Mouse (Mus musculus) yolk sac, embryonic 10.5 days (tissue): Measurements from ENCODE around the gene Avpr2.
A peak's percentile ranks its signal among the peaks of the same experiment; 100 is the strongest.

Experiments
- DNase-seq: peaks from one replicate; pipeline ENCODE4 v3.0.0-alpha.2; 2017; ENCODE audit warnings: low spot score

The Avpr2 gene

DNA sequence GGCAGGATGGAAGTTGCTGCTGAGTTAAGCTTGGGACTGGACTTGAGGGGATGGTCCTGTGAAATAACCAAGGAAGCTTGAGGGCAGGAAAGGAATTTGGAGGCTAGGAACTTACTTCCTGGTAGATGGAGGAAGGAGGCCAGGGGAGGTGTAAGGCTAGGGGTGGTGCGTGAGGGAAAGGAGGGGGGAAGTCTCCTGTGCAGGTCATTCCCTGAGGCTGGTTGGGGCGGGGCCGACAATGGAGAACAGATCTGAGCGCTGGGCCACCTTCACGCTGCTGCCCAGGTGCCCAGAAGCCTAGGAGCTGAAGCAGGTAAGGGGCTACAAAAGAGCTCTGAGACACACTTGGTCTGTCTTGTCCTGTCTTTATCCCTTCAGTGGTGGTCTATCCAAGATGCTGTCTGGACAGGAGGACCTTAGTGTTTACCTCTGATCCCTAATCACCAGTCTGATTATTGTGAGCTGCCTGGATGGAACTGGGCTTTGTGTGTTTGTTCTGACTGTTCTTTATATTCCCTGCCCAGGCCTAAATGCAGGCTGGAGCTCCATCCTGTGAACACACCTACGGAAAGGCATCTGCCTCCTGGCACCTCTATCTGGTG, at the start of gene Avpr2:
Avpr2 (plus strand) TSS at position 552 of the 602 bp plus-strand sequence.
- DNase-seq = no peak

DNA sequence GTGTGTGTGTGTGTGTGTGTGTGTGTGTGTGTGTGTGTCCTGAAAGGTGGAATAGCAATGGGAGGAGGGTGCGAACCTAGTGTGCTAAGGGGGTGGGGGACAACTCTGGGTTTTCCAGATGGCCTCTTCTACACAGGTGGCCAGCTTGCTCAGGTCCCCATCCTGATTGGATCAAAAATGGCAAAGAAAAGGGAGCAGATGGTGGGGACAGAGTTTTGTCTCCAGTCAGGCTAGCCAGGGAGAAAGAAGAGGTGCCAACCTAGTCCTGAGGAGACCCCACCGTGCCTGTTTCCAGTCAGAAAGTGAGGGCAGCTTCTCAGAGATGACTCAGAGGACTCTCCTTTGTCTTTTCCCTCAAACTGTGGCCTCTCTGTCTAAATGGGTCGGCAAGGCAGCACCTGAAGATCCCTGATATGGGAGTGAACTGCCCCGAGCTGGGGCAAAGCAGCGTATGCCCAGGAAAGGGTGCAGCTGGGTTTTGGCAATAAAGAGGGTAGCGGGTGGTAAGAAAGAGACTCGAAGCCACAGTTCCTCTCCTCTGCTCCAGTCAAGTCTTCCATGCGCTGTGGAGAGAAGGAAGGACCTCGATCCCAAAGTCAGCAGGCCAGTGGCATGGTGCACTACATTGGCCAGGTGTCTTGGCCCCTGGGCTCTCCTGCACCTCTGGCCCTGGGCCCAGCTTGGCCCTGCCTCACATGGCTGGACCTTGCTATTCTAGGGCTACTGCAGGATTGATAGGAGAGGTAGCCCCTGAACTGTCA, 37.4 kb upstream of the Avpr2 start:
- no peak for DNase-seq

DNA sequence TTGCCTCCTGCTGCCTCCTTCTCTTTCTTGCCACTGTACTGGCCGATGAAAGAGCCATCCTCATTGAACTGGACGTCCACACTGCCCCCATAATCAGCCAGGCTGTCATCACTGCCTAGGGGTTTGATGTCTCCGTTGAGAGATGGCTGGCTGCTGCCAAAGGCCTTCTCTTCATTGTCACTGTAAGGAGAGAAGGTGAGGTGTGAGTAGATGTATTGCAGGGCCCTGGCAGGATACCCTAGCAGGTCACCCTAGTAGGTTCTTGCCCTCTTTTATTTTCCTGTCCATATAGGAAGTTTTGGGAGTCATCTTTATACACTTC, 36.9 kb upstream of the Avpr2 start:
- no peak for DNase-seq

DNA sequence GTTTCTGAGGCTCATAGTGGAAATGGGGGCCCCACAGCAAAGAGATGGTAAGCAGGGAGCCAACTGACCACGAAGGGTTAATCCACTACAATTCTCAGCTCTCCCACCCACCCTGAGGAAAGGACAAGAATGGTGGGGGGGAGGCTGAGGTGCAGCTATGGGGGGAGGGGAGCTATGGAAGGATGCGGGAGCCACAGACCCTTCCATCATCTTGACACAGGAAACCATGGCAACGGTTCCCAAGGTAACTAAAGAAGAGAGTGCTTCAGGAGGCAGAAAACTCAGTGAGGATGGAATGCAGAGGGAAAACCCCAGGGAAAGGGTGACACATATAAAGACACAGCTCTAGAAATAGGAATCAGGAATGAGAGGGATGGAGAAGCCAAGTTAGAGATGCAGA, 27.2 kb upstream of the Avpr2 start:
- no peak for DNase-seq

DNA sequence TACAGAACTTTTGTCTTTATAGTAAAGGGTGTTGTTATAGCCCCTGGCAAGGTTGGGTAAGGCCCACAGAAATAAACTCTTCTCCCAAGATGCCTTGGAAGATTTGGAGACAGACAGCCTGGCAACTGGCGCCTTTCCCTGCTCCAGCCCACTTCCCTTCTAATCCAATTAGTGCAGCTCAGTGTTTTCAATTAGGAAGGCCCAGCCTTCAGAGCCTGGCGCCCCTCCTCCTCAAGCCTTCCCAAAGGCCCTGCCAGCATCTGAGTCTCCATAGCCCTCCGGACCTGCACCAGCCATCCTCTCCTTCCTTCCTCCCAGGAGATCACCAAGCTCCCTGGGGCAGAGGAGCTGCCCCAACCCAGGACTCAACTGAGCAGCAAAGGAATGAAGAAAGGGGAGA, 24.6 kb upstream of the Avpr2 start:
- no peak for DNase-seq

DNA sequence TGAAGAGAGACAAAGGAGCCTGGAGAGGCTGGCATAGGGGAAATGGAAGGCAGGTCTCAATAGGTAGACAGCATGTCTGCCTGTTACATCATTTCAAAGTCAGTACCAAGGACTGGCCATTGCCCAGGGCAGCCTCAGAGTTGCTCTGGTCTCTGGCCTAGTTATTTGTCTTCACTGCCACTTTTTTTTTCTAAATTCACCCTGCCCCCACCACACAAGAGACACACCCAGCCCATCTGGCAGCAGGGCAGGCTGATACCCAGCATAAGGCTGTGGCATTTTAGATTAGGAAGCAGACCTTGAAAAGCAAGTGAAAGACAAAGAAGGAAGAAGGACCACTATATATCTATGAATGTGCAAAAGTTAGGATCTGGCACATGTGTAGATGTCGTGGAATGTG, 24.1 kb upstream of the Avpr2 start:
- no peak for DNase-seq

DNA sequence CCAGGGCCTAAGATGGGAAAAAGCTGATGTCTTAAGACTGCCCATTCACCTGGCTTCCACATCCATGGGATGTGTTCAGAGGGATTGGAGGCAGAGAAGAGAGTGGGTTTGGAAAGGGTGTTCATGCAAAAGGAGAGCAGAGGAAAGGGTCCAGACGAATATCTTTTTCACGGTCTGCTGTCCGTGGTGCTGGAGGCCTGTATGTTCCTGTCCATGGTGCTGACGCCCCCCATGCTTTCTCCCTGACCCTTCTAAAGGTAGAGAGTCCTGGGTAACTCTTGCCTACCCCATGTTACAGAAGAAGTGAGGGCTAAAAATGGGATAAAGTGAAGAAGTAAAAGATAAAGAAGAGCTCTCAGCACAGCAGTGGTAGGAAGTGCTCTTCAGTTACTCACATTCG, 22.6 kb upstream of the Avpr2 start:
- peak; percentile 3 for DNase-seq

DNA sequence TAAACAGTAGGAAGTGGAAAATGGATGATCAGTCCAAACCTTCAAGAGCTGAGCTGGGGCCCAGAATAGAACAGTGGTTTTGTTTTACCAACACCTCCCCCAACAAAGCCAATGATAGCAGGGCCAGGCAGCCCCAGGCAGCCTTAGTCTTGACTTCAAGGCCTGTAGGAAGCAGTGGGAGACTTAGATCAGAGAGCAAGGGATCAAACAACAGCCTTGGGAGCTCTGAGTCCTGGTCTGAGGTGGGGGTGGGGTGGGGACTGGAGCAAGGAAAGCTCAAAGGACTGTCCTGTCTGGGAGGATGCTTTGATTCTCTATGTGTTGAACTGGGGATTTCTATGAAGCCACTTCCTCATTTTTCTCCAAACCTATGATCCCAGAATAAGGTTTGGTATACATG, 20.4 kb upstream of the Avpr2 start:
- no peak for DNase-seq

DNA sequence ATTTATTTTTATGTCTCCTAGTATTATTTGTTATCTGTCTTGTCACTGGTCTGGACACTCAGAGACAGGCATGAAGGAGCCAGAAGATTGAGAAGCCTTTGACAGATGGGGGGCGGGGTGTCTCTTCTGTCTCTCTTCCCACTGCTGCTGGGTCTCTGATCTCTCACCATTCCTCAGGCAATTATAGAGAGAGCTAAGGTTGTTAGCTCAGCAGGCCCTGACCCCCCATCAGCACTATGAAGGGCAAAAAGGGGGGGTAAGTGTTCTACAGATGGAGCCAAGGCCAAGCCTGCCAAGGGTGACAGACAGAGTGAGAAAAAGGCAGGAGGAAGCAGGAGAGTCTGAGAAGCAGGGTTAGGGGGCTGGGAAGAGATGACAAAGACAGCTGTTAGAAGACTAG, 19.9 kb upstream of the Avpr2 start:
- no peak for DNase-seq

DNA sequence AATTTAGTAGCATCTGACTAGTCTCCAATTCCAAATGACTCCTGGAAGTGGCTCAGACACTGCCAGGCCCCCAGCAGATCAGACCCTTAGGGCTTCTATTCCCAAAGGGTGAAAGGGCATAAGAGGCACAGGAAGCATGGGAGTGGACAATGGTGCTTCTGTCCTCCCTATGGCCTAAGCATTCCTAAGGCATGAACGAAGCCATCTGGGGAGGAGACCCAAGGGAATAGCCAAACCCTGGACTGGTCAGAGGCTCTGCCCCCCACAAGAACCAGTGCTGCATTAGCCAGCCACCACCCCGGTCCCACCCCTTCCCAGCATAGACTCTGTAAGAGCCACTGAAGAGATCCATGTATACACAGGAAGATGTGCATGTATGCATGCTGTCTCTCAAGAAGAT, 16.0 kb upstream of the Avpr2 start:
- DNase-seq = no peak

DNA sequence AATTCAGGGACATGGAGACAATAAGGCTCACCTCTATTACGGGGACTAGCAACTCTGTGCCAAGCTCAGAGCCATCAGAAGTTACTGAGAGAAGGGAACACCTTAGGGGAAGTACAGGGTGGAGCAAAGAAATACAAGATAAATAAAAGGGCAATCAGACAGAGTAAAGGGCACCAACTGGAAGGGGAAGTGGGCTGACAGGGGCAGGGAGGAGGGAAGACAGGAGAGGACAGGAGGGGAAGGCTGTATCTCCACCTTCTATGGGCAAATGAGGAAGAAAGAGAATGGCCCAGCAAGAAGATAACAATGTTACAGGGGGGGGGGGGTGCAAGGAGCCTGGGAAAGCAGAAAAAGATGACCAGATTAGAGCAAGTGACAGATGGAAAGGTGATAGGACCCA, 14.9 kb upstream of the Avpr2 start:
- no peak for DNase-seq

DNA sequence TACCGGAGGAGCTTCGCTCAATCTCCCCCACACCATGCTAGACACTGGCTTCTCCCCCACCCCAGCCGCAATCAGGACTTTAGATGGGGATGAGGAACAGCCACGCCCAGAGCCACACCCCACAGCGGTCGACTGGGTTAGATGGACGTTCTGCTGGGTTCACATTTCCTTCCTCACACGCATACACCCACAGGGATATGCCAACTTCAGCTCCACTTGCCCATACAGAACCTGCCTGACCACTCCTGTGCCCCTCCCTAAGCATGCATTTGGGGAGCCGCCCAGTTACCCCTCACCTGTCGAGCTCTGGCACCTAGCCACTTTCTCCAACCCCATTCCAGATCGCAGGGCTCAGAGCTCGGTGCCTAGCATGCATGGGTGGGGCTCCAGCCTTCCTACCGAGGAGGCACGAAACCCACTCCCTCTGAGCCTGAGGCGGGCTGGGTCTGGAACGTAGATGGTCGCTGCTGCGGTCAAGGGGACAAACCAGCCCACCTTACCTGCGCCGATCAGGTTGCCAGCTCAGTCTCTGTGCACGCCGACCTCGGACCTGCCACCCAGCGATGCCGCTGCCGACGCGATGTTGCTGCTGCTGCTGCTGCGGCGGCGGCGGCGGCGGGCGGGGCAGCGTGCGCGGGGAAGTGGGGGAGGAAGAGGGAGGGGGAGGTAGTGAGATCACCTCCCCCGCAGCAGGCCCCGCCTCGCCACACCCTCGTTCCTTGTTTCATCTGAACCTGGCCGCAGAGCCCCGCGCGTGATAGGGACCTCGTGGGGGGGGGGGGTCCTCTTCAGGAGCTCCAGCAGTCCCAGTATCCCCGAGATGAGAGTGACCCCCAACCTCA, 11.5 kb upstream of the Avpr2 start:
- peak; percentile 4 for DNase-seq

DNA sequence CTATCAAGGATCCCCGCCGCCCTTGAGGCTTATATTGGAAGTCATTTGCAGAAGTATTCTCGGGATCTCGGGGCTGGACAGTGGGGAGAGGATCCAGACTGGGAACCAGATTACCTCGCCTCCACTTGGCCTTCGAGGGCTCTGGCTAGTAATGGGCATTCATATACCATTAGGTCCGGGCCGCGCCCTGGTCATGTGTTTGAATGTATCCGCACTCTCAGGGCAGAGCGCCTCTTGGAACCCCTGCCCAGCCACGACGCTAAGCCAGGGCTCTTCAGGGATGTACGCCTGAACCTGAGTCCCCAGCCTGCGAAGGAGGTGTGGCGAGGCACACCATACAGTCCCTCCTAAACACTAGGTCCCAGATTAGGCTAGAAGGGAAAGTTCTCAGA, 10.9 kb upstream of the Avpr2 start:
- DNase-seq = no peak

DNA sequence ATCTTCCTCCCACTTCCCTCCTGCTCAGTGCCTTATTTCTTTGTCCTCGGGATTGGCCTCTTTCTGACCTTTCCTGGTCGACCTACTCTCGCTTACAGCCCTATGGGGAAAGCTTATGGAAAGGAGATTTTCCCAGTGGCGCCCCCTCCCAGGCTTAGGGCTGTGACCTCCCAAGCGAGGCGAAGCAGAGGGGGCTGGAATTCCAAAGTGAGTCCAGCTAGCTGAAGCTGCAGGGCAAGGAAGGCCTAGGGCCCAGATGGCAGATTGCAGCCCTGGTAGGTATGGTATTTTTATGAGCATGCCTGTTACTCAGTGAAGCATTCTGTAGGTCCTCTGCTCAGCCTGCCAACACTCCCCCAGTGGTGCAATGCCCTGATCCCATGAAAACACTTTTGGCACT, 10.4 kb upstream of the Avpr2 start:
- DNase-seq = no peak

DNA sequence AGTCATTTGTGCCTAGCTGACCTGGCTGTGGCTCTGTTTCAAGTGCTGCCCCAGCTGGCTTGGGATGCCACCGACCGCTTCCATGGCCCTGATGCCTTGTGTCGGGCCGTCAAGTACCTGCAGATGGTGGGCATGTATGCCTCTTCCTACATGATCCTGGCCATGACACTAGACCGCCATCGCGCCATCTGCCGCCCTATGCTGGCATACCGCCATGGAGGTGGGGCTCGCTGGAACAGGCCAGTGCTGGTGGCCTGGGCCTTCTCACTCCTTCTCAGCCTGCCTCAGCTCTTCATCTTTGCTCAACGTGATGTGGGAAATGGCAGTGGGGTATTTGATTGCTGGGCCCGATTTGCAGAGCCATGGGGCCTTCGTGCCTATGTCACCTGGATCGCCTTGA, 931 bp downstream of the Avpr2 start:
- no peak for DNase-seq

DNA sequence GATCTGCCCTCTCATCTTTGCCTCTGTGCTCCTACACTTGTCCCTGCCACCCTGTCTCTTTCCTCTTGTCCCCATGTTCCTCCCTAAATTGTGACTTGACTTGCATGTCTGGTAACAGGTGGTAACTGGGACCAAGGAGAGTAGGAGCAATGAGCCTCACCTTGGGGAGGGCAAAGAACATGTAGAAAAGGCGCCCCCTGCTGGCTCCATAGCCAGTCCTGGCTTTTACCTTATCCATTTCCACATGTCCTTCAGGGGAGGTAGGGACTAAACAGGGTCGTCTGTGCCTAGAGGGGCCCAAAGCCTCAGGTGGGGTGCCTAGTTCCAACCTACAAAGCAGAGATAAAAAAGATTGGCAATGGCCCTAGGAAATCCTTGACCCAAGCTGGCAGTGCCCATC, 3.8 kb downstream of the Avpr2 start, which contains the start of gene L1cam:
L1cam (minus strand) TSS at position 387 of the 400 bp plus-strand sequence.
- no peak for DNase-seq

DNA sequence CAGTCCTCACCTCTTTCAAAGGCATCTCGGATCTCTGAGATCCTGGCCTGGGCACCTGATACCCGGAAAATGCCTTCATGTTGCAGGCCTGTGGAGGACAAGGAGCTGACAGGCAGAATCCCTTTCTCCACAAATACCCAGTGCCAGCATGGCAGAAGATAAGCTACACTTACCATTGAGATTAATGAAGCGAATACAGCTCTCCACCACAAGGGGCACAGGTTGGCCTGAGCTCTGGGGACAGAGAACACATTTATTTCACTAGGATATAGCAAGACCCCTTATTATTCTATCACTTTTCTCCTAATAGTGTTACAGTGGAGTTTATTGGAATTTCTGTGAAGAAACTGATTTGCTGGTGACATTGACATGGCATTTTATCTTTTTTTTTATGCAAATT, 6.1 kb downstream of the Avpr2 start:
- no peak for DNase-seq

DNA sequence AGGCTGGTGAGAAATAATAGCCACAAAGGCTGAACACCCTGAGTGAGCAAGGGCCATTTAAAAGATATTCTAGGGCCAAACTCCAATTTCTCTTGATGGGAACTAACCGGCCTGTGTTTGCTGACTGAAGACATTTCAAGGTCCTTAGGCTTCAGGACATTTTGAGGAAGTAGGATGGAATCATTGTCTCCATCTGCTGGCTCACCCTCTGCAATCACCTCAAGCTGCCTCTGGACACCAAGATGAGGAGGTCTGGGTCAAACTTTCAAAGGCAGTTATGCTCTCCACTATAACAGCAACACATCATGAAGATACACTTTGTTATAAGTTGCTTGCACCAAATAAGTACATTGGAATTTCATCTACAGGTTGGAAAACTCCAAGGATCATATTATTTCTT, 18.1 kb downstream of the Avpr2 start:
- DNase-seq = no peak

DNA sequence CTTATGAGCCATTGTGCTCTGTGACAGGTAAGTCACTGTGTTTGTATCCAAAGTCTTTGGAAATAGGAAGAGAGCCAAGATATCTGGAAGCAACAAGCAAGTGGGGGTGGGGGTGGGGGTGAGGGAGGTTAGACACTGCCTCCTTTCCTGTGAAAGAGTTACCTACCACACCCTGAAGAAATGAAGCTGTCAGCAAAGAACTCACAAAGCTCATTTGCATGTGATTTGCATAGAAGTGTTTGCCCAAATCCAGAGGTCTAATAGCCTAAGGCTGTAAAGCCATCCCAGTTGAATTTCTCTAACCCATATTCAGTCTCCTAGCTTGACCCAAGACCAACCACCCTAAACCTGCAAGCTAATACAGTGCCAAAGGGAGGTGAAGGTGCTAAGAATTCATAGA, 18.5 kb downstream of the Avpr2 start:
- no peak for DNase-seq

DNA sequence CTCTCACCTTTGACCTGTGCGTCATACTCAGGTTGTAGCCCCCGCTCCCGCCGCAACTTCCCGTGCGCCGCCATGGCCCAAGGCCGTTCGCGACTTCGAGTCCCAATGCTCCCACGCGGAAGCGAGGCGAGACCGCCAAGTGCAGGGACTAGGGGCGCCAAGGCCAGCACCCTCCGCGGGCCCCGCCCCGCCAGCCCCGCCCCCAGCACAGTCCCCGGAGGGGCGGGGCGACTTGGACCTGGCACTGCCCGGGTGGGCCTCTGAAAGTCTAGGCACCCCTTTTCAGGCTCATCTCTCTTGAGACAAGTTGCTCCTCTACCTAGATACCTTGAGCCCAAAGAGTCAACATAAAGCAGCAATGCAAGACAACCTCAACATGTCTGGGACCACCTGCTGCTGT, 19.3 kb downstream of the Avpr2 start:
- DNase-seq = no peak

DNA sequence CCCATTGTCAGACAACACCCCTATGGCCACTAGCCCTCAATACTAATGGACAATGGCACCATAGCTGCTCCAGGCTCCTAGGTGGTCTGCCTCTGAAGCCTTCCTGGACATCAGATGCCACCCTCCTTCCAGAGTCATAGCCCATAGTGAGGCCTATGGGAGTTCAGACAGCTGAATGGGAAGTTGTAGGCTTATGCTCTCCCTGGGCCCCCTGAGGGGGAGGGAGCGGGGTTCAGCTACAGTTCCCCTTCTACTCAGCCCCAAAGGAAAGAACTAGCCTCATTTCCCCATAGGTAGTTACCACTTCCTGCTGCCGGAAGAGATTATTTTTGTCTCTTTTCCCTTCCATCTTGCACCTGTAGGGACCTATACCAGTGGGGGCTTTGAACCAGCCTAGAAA, 19.7 kb downstream of the Avpr2 start:
- no peak for DNase-seq

DNA sequence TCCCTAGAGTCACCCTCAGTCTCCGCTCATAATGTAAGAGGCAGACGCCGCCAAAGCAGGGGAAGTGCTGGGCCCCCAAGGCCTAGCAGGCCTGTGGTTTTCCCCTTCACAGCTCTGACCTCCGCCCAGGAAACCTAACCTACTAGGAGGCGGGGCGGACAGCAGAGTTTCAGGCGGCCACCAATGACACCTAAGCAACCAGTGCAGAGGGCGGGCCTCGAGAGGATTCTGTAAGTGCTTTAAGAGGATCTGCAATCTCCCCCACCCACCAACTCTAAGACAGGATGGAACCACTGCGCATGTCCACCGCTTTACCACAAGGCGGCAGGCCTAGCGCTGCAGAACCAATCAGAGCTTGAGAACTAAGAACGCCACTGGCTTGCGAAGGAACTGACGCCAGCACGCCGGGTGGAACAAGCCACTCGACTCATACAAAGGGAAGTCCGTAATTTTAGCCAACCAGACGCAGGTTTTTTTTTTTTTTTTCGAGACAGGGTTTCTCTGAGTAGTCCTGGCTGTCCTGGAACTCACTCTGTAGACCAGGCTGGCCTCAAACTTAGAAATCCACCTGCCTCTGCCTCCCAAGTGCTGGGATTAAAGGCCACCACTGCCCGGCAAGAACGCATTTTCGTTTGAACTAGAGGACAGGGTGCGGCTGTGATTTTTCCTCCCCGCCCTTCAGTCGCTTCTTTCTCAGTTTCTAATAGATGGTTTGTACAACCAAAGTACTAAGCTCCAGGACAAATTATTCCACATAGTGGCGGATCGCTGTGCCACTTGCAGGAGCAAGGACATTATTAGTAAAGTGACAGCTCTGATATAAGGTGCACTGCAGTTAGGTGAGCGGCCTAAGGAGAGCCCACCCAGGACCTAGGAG, 23.2 kb downstream of the Avpr2 start:
- DNase-seq = peak; percentile 93
